Mouse (Mus musculus) left cerebral cortex, adult 18-20 months (tissue): ENCODE measurements around the gene Rtn3. TPM values are rescaled to one million over a fixed set of nuclear protein-coding genes. Genes with fewer than 3 reads are reported as not detected.
A peak's percentile ranks its signal among the peaks of the same experiment; 100 is the strongest.
"Not testable (repeated sequence)": the region's sequence is repeated elsewhere in the genome, so short reads cannot be mapped to it uniquely, and the experiment has no call there.

Experiments
- DNase-seq, 2 experiments: peaks; one replicate each; pipeline ENCODE4 v3.0.0; 2021 to 2022; ENCODE audit warnings: low spot score in 2 of 2, mixed read lengths in 1 of 2
- long read RNA-seq, 2 experiments: library from polyadenylated mRNA; stranded (forward); transcript quantifications; one replicate each; pipeline ENCODE4 v2.0.0; 2021
- total RNA-seq, 2 experiments: library from RNA; stranded (reverse); gene quantifications; 2 replicates each; pipeline ENCODE4 v1.2.3; 2021

Gene Rtn3
- 100 to 1,000 TPM; 828 to 858 TPM for total RNA-seq
- long read RNA-seq, experiment 1, full-length matches to known transcripts: 841 of 982 reads
- long read RNA-seq, experiment 1, partial matches to known transcripts: 54 of 982 reads
- long read RNA-seq, experiment 1, other reads (novel, unspliced or antisense): 87 of 982 reads
- long read RNA-seq, experiment 2, full-length matches to known transcripts: 559 of 654 reads
- long read RNA-seq, experiment 2, partial matches to known transcripts: 20 of 654 reads
- long read RNA-seq, experiment 2, other reads (novel, unspliced or antisense): 75 of 654 reads

DNA sequence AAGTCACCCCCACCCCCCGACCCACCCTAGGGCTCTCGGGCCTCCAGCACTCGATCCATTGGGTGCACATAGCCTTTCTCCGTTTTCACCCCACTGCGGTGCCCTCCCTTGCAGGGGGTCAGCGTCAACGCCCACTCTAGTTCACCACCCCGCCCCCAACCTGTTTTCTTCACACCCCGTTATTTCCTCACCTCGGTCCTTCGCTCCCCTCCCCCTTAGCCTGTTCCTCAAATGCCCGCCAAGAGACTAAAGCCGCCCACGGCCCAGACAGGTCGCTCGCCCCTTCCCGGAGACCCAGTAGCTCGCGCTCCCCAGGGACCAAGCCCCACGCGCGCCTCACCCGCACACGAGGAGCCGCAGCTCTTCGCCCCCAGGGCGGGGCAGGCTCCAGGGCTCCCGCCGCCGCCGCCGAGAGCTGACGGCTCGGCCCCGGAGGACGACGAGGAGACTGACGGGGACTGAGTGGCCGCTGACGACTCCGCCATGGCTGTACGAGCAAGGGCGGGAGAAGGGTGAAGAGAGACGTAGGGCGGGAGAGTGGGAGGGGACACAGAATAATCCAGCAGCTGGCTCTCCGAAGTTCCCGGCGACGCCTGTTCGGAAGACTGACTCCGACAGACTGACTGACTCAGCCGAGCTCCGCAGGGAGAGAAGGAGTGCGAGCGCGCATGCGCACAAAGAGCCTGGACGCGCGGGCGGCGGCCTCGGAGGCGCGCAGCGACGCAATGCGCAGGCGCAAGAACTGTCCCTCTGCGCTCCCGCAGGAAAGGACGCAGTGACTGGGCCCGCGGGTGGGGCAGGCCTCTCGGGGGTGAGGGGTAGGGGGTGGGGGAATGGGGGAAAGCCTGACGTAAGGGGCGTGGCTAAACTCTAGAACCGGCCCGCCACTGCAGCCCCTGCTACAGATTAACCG, at the start of gene Rtn3:
Gene Rtn3, minus strand, starts transcription at position 683 of the 913 bp plus-strand sequence.
- peak; percentile 96 to 97 for DNase-seq

DNA sequence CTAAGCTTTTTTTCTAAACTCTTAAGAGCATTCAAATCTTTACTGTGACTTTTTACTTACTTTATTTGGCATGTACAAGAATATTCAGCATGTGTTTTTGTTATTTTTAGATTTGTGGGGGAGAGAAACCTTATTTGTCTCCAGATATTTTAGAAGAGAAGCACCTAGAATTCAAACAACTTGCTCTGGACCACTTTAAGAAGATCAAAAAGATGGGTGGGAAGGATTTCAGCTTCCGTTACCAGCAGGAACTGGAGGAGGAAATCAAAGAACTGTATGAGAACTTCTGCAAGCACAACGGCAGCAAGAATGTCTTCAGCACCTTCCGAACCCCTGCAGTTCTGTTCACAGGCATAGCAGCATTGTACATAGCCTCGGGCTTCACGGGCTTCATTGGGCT, 48.8 kb upstream of the Rtn3 start:
- DNase-seq: no peak

DNA sequence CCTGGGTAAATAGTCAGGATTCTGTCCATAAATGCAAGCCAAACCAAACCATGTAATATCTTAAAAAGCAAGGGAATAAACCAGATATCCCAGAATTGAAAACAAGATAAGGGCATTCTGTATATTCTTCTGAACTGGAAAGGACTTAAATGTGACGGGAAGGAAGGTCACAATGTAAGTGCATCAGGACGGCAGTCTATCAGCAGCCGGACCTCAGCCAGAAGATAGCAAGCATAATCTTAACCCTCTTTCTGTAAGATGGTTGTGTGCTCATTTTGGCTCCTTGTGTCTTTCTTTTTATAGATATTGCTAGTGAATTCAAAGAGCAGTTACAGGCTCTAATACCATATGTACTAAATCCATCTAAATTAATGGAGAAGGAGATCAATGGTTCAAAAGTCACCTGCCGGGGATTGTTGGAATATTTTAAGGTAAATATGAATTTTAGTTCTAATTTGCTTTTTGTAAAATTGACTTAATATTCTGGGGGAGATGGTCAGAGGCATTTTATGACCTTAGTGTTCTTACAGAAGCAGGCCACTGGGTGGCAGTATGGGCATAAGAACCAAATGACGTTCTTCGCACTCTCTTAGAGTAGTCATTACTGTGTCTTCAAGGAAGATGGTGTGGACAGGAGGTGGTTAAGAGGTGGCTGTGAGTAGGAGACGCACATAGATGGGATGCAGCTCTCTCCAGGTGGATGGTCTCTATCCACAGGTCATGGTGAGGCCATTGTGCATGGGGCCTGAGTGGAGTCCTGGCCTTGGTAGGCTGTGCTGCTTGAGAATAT, 45.8 kb upstream of the Rtn3 start:
- peak; percentile 54 to 76 for DNase-seq

DNA sequence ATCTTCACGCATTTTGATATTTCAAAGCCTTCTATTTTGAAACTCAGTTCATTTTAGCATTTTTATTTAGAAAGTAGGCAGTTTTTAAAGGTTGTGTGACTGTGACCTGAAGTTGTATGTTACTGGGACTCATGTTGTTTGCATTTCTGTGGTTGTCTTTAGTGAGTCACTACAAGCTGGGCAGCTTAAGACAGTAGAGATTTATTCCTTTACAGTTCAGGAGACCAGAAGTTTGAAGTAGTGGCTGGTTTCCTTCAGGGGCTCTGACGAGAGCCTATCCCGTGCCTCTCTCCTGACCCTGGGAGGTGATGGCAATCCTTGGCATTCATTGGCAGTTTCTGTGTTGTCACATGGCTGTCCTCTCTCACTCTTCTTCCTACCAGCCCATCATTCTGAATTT, 41.8 kb upstream of the Rtn3 start:
- no peak for DNase-seq

DNA sequence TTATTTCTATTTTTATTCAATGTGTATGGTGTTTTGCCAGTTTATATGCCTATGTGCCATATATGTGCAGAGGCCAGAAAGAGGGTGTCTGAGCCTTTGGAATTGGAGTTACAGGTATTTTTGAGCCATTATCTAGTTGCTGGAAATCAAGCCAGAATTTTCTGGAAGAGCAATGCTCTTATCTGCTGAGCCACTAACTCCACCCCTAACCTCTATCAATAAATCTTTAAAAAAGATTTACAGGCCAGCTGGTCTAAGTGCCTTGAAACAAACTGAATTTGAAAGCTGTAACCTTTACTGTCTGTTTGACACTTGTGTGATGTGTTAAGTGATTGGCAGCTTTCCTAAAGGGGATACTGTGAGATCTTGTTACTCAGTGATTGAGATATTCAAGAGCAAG, 40.7 kb upstream of the Rtn3 start:
- DNase-seq: no peak

DNA sequence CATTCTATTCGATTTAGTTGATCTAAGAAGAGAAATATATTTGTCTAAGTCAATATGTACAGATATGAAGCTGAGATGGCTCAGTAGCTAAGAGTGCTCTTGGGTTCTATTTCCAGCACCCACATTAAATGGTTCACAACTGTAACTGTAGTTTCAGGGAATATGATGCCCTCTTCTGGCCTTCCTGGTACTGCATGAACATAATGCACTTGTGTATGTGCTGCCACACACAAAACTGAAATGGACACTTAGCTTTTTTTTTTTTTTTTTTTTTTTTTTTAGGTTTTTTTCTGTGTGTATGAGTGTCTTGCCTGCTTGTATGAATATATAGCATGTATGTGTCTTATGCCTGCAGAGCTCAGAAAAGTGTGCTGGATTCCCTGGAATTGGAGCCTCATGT, 40.2 kb upstream of the Rtn3 start:
- DNase-seq: no peak

DNA sequence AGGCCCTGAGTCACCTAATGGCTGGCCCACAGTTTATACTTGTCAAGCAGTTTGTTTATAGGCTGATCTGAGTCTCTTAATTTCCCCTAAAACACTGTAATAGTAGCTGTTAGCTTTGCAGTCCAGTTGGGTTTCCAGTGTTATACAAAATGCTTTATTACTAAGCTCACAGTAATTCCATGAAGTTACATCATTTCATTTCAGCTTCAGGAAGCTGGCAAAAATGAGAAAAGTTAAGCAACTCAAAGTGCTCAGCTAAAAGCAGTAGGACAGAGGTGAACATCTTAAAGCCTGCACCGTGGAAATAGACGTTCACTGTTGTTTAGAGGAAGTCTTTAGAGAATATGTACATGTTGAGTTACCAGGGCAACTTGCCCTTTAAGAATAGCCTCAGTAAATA, 39.8 kb upstream of the Rtn3 start:
- no peak for DNase-seq

DNA sequence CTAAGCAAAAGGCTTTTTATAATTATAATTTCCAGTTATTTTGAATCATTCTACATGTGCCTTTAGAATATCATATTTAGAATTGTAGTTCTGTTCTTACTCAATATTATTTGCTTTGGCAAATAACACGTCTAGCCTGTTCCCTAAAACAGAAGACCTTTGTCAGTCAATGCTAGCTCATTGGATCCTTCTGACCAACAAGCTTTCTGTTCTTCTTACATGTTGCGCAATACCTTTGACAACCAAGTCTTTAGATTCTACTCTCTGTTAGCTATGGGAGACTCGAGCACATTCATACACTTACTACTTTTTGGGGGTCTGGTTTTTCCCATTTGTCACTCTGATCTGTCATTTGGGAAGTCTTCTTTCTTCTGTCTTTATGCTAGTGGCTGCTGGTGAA, 38.5 kb upstream of the Rtn3 start:
- no peak for DNase-seq

DNA sequence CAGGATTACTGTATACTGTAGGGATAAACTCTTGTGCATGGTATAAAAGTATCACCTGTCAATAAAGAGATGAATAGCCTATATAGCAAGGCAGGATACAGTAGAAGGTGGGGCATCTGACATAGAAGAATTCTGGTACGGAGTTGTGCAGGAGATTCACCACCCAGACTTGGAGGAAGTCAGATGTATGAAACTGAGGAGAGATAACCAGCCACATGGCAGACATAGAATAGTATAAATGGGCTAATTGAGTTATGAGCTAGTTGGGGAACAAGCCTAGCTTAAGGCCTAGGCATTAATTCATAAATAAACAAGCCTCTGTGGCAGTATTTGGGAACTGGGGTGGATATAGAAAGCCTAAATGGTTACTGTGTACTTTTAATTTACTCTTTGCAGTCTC, 33.4 kb upstream of the Rtn3 start:
- DNase-seq: no peak

DNA sequence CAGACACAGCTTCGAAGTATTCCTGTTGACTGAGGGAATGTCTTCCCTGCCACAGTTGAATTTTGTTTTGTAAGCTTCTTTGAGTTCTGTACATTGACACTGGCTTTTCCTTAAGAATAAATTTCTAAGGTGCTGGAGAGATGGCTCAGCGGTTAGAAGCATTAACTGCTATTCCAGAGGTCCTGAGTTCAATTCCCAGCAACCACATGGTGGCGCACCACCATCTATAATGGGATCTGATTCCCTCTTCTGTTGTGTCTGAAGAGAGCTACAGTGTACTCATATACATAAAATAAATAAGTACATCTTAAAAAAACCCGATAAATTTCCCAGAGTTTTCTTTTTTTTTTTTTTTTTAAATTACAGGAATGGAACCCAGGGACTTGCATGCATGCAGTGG, 24.9 kb upstream of the Rtn3 start:
- no peak for DNase-seq

DNA sequence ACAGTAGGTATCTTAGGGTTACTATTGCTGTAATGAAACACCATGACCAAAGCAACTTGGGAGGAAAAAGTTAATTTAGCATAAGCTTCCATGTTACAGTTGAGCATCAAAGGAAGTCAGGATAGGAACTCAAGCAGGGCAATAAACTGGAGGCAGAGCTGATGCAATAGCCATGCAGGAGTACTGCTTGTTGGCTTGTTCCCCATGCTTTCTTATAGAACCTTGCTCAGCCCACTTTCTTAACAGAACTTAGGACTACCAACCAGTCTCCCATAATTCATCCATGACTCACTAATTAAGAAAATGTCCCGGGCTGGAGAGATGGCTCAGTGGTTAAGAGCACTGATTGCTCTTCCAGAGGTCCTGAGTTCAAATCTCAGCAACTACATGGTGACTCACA, 23.2 kb upstream of the Rtn3 start:
- DNase-seq: no peak

DNA sequence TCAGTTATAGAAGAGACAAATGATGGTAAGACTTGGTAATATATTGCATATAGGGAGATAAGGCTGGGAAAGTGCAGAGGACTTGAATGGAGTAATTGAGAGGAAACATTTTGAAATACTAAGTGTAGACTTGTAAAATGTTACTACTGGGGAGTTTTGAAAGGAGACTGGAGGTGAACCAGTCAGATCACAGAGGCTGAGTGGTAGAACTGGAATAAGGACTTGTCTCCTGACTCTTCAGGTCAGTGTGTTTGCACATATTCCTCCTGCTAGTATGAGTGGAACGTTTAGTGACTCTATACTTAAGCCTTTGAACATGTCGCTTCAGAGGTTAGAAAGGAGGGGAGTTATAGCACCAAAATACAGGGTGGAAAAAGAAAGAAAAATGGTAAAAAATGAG, 19.4 kb upstream of the Rtn3 start:
- DNase-seq: no peak

DNA sequence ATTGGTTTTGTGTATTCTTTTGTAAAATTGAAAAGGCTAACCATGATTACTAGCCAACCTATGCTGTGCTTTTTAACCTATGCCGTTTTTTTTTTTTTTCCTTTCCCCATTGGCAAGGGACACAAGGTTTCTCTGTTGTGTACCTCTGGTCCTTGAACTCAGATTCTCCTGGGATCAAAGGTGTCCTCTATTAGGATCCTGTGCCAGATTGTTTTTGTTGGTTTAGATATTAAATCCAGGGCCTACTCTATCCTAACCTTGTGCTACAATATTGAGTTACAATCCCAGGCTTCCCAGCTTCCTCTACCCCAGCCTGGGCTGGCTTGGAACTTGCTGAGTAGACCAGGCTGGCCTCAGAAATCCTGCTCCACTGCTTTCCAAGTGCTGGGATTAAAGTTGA, 17.6 kb upstream of the Rtn3 start:
- no peak for DNase-seq

DNA sequence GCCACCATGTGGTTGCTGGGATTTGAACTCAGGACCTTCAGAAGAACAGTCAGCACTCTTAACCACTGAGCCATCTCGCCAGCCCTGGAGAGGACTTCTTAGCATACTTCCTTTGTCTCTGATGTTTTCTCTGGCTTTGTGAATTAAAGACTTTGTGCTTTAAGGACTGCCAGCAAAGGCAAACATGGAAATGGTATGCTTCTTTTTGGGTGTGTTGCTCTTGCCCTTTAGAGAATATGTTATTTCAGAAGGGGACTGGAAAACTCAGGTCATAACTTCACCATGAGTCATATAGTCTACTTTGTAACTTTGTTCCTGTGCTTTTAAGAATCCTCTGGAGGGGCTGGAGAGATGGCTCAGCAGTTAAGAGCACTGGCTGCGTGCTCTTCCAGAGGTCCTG, 15.7 kb upstream of the Rtn3 start:
- DNase-seq: no peak

DNA sequence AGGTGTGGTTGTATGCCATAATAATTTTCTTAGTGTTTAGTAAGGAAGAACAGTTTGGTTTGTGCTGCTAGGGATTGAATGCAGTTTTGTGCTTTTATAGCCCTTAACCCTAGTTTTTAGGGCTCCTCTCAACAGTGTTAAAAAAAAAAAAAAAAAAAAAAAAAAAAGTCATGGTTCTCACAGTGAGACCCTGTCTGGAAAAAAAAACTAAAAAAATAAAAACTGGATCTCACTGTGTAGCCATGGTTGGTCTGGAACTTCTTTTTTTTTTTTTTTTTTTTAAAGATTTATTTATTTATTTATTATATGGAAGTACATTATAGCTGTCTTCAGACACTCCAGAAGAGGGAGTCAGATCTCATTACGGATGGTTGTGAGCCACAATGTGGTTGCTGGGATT, 13.0 kb upstream of the Rtn3 start:
- not testable (repeated sequence) for DNase-seq

DNA sequence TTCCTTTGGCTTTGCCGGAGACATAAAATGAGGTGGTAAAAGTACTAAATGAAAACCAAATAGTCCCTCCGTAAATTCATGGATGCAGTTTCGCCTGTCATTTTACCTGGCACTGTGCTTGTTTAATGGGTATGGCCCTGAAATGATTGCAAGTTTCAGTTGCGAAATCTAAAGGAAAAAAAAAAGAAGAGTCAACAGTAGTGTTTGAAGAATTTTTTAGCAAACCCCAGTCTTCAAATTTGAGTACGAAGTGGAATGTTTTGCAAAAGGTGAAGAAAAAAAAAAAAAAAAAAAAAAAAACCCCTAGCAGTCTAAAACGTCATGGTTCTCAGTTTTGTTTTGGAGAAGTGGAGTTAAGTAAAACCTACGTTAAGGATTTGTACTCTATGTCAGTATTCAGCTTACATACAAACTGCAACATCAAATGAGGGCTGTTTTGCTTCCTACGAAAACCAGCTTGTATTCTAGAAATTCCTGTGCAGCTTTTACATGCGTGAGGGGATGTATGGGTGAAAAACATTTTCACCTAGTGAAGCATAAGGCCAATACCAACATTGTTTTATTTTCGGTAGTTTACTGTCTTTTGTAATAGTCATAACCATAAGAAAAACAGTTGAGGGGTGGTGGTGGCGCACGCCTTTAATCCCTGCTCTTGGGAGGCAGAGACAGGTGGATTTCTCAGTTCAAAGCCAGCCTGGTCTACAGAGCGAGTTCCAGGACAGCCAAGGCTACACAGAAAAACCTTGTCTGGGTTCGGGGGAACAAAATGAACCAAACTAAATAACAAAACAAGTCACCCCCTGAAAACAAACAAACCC, 12.3 kb upstream of the Rtn3 start:
- DNase-seq: no peak

DNA sequence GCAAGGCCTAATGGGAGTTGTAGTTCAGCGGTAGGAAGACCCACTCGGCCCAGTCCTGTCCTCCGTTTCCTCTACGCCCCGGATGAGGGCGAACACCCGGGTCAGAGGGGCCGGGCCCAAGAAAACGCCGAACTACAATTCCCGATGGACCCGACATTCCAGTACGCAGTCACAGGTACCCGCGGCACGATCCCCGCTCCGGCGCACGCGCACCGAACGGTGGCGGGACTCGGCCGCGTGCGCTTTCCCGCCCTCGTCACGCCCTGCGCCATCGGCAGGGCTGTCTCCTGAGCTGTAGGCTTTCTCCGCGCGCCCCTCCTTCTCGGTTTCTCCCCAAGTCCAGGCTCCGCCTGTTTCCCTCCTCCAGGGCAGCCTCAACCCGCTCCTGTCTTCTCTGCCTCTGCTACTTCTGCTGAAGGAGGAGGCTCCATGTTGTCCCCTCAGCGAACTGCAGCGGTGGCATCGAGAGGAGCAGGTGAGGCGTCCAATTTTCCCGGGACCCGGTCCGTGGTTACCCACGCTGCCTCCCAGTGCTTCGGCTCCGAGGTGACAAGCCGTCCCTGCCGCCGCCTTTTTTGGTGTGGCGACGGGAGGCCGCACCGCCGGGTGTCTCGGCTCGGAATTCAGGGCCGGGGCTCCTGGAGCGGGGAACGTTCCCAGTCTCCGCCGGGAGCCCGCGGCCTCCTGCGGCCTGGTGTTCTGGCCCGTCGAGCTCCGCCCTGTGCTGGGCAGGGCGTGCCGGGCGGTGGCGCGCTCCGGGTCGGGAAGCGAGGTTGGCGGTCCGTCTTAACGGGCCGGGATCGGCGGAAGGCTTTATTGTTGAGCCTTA, 11.3 kb upstream of the Rtn3 start:
- DNase-seq: peak; percentile 96 to 99

DNA sequence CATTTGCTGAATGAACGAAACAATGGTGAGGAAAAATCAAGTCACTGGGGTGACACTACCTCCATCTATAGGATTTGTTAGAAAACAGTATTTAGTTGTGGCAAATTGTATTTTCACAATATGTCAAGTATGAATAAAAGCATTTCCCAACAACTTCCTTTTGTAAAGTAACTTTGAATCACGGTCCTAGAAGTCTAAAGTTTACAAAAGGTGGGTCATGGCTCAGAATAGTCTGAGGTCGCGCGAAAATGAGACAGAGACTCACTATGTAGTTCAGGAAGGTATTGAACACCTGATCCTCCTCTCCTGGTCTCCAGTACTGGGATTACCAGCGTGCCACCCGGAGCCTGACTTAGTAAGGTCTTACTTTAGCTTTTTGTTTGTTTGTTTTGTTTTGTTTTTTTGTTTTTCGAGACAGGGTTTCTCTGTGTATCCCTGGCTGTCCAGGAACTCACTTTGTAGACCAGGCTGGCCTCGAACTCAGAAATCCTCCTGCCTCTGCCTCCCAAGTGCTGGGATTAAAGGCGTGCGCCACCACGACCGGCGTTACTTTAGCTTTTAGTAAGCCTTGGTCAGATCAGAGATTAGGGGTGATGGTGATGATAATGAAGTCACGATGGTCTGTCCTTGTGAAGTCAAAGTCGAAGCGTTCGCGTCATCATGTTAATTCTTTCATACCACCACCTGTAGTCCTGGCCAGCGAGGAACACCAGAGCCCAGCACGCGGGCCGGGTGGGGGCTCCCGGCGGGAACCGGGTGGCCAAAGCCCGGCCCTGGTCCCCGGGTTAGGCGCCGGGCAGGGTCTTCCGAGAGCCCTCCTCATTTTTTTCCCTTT, 10.5 kb upstream of the Rtn3 start, which contains the start of gene Atl3:
Gene Atl3, plus strand, starts transcription at position 689 of the 835 bp plus-strand sequence.
- DNase-seq: no peak

DNA sequence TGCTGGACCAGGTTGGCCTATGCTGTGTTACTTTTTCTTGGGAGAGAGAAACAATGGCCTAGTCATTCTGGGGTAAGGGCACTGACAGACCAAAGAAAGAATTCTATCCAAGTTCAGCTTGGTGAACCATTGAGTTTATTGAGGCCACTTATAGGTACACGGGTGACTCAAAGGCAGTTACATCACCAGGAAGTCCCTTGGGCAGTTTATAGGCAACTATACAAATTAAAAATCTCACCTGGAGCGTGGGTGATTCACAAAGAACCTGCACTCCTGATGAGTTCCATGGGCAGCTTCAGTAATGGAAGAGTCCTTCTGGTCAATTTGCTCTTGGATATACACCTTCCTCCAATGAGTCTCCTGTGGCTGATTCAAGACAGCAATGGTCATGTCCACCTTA, 9.6 kb upstream of the Rtn3 start:
- no peak for DNase-seq
